Mouse (Mus musculus): ENCODE results near the gene Scaper. TPM values are rescaled to one million over a fixed set of nuclear protein-coding genes. Genes with fewer than 3 reads are reported as not detected.
A peak's percentile ranks its signal among the peaks of the same experiment; 100 is the strongest.

Gene Scaper
- polyA plus RNA-seq, 1 experiment from 2014 or later: 16.8 TPM

- no peak overlapping the region for H3K4me2 ChIP-seq
- H3K9ac ChIP-seq: no peak overlapping the region
- no peaks in the 10 kb centered on the region for H3K9me3 ChIP-seq
- H3K27ac ChIP-seq: no peak overlapping the region
- no peak for ATAC-seq (ENCODE audit: insufficient number of reproducible peaks, insufficient read depth, low FRiP score, low TSS enrichment, low read depth)
- no peaks in the 10 kb centered on the region for H3K36me3 ChIP-seq
- H3K4me1 ChIP-seq: no peaks in the 10 kb centered on the region
- no peaks in the 10 kb centered on the region for H3K27me3 ChIP-seq
- H3K4me3 ChIP-seq: no peak overlapping the region
Measured at GRCm38 (mm10) chr9:55598594-55598993, 339.3 kb downstream of the Scaper start.

DNA sequence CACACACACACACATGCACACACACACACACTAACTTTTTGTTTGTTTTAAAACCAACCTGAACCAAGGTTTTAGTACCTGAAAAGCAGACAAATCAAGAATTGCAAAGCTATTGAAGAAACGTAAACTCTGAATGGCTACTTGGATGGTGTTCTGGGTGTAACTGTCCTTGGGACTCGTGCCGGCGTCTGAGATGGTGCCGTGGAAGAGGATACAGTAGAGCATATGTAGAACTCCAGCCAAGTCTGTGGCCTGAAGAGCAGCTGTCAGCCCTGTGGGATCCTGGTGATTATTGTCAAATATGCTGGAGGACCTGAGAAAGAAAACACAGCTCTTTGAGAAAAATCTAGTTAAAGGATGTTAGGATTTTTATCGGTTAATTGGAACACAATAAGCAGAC is 351.8 kb downstream of the Scaper start:
- Histone ChIP-seq H3K27ac (no peak overlapping the region), H3K4me1 (0 out of 2 replicates have a peak, but pooled peaks cover 4% of the 10 kb centered on the region), H3K9me3 (no peaks in the 10 kb centered on the region), H3K4me3 (no peak overlapping the region), H3K4me2 (no peak overlapping the region), H3K9ac (no peak overlapping the region), H3K27me3 (no peaks in the 10 kb centered on the region), H3K36me3 (no peaks in the 10 kb centered on the region)
- ATAC-seq (ENCODE audit: insufficient number of reproducible peaks, insufficient read depth, low FRiP score, low TSS enrichment, low read depth): no peak
- 83% methylated on average over 6 of the region's 6 CpGs for WGBS

- no peak overlapping the region for H3K4me2 ChIP-seq
- H3K9ac ChIP-seq: no peak overlapping the region
- 0 out of 2 replicates have a peak, but pooled peaks cover 4% of the 10 kb centered on the region for H3K4me1 ChIP-seq
- no peaks in the 10 kb centered on the region for H3K27me3 ChIP-seq
- ATAC-seq (ENCODE audit: insufficient number of reproducible peaks, insufficient read depth, low FRiP score, low TSS enrichment, low read depth): no peak
- no peak overlapping the region for H3K4me3 ChIP-seq
- H3K36me3 ChIP-seq: no peaks in the 10 kb centered on the region
- WGBS: 35% methylated on average over 3 of the region's 3 CpGs
- H3K9me3 ChIP-seq: no peaks in the 10 kb centered on the region
- H3K27ac ChIP-seq: no peak overlapping the region
Measured at GRCm38 (mm10) chr9:55581414-55581813, 356.5 kb downstream of the Scaper start.

DNA sequence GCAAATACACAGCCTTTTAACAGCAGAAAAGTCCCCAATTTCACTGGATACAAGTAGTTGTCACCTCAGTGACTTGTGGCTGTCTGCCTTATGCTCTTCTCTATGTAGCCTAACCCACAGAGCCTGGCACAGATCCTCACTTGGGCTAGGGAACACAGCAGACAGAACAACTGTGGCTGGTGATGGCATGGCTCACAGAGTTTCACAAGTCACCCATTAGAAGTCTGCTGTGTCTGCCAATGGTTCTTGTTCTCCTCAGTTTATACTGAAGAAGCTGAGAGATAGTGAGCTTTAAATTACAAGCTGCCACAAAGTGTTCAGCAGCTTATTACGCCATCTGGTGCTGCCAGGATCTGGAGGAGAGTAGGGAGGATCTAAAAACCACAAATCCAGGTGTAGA is 361.3 kb downstream of the Scaper start:
- H3K36me3 ChIP-seq: no peaks in the 10 kb centered on the region
- H3K4me1 ChIP-seq: 0 out of 2 replicates have a peak, but pooled peaks cover 2% of the 10 kb centered on the region
- H3K27me3 ChIP-seq: no peaks in the 10 kb centered on the region
- no peak overlapping the region for H3K4me2 ChIP-seq
- H3K4me3 ChIP-seq: no peak overlapping the region
- no peak overlapping the region for H3K9ac ChIP-seq
- 66% methylated on average over 1 of the region's 1 CpGs for WGBS
- no peaks in the 10 kb centered on the region for H3K9me3 ChIP-seq
- no peak for ATAC-seq (ENCODE audit: insufficient number of reproducible peaks, insufficient read depth, low FRiP score, low TSS enrichment, low read depth)
- no peak overlapping the region for H3K27ac ChIP-seq

DNA sequence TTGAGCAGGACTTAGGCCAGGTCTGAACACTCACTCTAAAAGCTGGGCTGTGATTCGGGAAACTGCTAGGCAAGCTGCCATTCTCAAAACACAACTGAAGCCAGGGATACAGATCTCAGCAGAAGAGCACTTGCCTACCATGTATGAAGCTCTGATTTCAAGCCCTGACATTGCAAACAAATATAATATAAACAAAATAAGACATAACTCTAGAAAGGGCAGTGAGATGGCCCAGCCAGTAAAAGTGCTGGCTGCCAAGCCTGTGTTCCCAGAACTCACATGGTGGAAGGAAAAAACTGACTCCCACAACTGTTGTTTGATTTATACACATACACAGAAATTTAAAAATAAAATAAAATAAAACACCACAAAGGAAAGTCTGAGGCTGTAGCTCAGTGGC is 366.8 kb downstream of the Scaper start:
- Histone ChIP-seq H3K27ac (no peak overlapping the region), H3K4me3 (no peak overlapping the region), H3K27me3 (no peaks in the 10 kb centered on the region), H3K9me3 (no peaks in the 10 kb centered on the region), H3K9ac (no peak overlapping the region), H3K36me3 (no peaks in the 10 kb centered on the region), H3K4me2 (no peak overlapping the region), H3K4me1 (peaks cover 7% of the 10 kb centered on the region)
- ATAC-seq (ENCODE audit: insufficient number of reproducible peaks, insufficient read depth, low FRiP score, low TSS enrichment, low read depth): no peak
- WGBS: 87% methylated on average over 1 of the region's 1 CpGs

GRCm38 (mm10) chr9:55568466-55569159 is 369.3 kb downstream of the Scaper start:
- no peak overlapping the region for H3K4me3 ChIP-seq
- H3K36me3 ChIP-seq: no peaks in the 10 kb centered on the region
- ATAC-seq (ENCODE audit: insufficient number of reproducible peaks, insufficient read depth, low FRiP score, low TSS enrichment, low read depth): no peak
- no peak overlapping the region for H3K27ac ChIP-seq
- H3K27me3 ChIP-seq: no peaks in the 10 kb centered on the region
- peaks cover 7% of the 10 kb centered on the region for H3K4me1 ChIP-seq
- H3K9ac ChIP-seq: no peak overlapping the region
- no peaks in the 10 kb centered on the region for H3K9me3 ChIP-seq
- 50% methylated on average over 5 of the region's 5 CpGs for WGBS
- no peak overlapping the region for H3K4me2 ChIP-seq

- ATAC-seq (ENCODE audit: insufficient number of reproducible peaks, insufficient read depth, low FRiP score, low TSS enrichment, low read depth): no peak
- no peak overlapping the region for H3K4me2 ChIP-seq
- no peaks in the 10 kb centered on the region for H3K9me3 ChIP-seq
- H3K9ac ChIP-seq: no peak overlapping the region
- H3K27me3 ChIP-seq: no peaks in the 10 kb centered on the region
- WGBS: 53% methylated on average over 1 of the region's 1 CpGs
- 0 out of 2 replicates have a peak, but pooled peaks cover 4% of the 10 kb centered on the region for H3K4me1 ChIP-seq
- peak overlapping the region; percentile 33; the same call in 1 of the 2 replicates for H3K27ac ChIP-seq
- no peak overlapping the region for H3K4me3 ChIP-seq
- no peaks in the 10 kb centered on the region for H3K36me3 ChIP-seq
Measured at GRCm38 (mm10) chr9:55560960-55561359, 377.0 kb downstream of the Scaper start.

GRCm38 (mm10) chr9:55554986-55555385 is 382.9 kb downstream of the Scaper start:
- 64% methylated on average over 1 of the region's 1 CpGs for WGBS
- Histone ChIP-seq H3K4me1 (no peaks in the 10 kb centered on the region), H3K9ac (no peak overlapping the region), H3K9me3 (no peaks in the 10 kb centered on the region), H3K36me3 (no peaks in the 10 kb centered on the region), H3K27ac (no peak overlapping the region), H3K4me2 (no peak overlapping the region), H3K27me3 (peaks cover 2% of the 10 kb centered on the region), H3K4me3 (no peak overlapping the region)
- no peak for ATAC-seq (ENCODE audit: insufficient number of reproducible peaks, insufficient read depth, low FRiP score, low TSS enrichment, low read depth)

GRCm38 (mm10) chr9:55549302-55549890 is 388.5 kb downstream of the Scaper start:
- Histone ChIP-seq H3K27ac (no peak overlapping the region), H3K9me3 (no peaks in the 10 kb centered on the region), H3K27me3 (peaks cover 58% of the 10 kb centered on the region), H3K4me2 (peak overlapping the region; percentile 43), H3K4me1 (peaks cover 35% of the 10 kb centered on the region), H3K9ac (no peak overlapping the region; the same call in 1 of the 2 replicates), H3K36me3 (no peaks in the 10 kb centered on the region), H3K4me3 (no peak overlapping the region)
- no peak for ATAC-seq (ENCODE audit: insufficient number of reproducible peaks, insufficient read depth, low FRiP score, low TSS enrichment, low read depth)
- 5% methylated on average over 16 of the region's 16 CpGs for WGBS

DNA sequence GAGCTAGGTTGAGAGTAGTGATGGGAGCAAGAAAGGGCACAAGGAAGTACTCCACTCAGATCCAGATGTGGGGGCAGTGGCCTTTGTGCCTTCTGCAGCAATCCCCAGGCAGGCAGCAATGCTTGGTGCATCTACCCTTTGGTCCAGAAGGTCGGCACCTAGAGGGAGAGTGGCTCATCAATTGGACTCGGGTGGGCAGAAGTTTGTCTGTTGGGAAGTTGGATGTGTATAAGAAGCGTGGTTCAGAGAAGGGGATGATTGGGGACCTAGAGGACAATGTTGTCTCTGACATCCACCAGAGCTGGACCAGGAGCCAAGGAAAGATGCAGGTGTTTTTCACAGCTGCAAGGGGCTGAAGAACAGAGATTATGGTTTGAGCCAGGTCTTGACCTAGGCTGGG is 389.0 kb downstream of the Scaper start:
- no peaks in the 10 kb centered on the region for H3K36me3 ChIP-seq
- H3K4me1 ChIP-seq: peaks cover 40% of the 10 kb centered on the region
- peaks cover 64% of the 10 kb centered on the region for H3K27me3 ChIP-seq
- peak overlapping the region; percentile 43 for H3K4me2 ChIP-seq
- H3K9me3 ChIP-seq: no peaks in the 10 kb centered on the region
- H3K4me3 ChIP-seq: no peak overlapping the region
- WGBS: 13% methylated on average over 3 of the region's 3 CpGs
- no peak for ATAC-seq (ENCODE audit: insufficient number of reproducible peaks, insufficient read depth, low FRiP score, low TSS enrichment, low read depth)
- no peak overlapping the region for H3K27ac ChIP-seq
- no peak overlapping the region for H3K9ac ChIP-seq

GRCm38 (mm10) chr9:55546176-55547010 is 391.5 kb downstream of the Scaper start:
- Histone ChIP-seq H3K4me1 (peaks cover 56% of the 10 kb centered on the region), H3K36me3 (no peaks in the 10 kb centered on the region), H3K27me3 (peaks cover 88% of the 10 kb centered on the region), H3K4me3 (peak overlapping the region; percentile 48), H3K27ac (peak overlapping the region; percentile 7; the same call in 1 of the 2 replicates), H3K9ac (0 out of 2 replicates have a peak overlapping the region, but pooled peaks have one; percentile 21), H3K9me3 (no peaks in the 10 kb centered on the region), H3K4me2 (peak overlapping the region; percentile 79)
- ATAC-seq (ENCODE audit: insufficient number of reproducible peaks, insufficient read depth, low FRiP score, low TSS enrichment, low read depth): peak; percentile 46; the same call in 1 of the 2 replicates
- 1% methylated on average over 63 of the region's 63 CpGs for WGBS
